Mouse (Mus musculus) kidney, adult 18-20 months (tissue): ENCODE measurements at regions not wholly inside any gene's neighbourhood (a gene's known extent, or its start where the extent isn't known, plus 50 kb on each side); places are given as distances from the start of the nearest gene placed in this dataset.

ENCODE experiments used
- DNase-seq: peaks from one replicate; pipeline ENCODE4 v3.0.0; 2021

GRCm38 (mm10) chr8:76748471-76748870 is 150.8 kb upstream of the Nr3c2 start:
- DNase-seq = no peak

GRCm38 (mm10) chr8:76750286-76750685 is 149.0 kb upstream of the Nr3c2 start:
- DNase-seq = no peak

- DNase-seq = no peak
Observed at GRCm38 (mm10) chr8:76754166-76754565, 145.1 kb upstream of the Nr3c2 start.

GRCm38 (mm10) chr8:76764201-76764600 is 135.0 kb upstream of the Nr3c2 start:
- peak; percentile 23 for DNase-seq

GRCm38 (mm10) chr8:76768302-76768701 is 130.9 kb upstream of the Nr3c2 start:
- no peak for DNase-seq

GRCm38 (mm10) chr8:76787744-76788143 is 111.5 kb upstream of the Nr3c2 start:
- DNase-seq = no peak

- no peak for DNase-seq
Observed at GRCm38 (mm10) chr8:76793891-76794290, 105.4 kb upstream of the Nr3c2 start.

- DNase-seq = no peak
Observed at GRCm38 (mm10) chr8:76799998-76800397, 99.2 kb upstream of the Nr3c2 start.

- DNase-seq = no peak
Observed at GRCm38 (mm10) chr8:76823456-76823855, 75.8 kb upstream of the Nr3c2 start.
